Mouse (Mus musculus): ENCODE results near the gene Cel.

DNA sequence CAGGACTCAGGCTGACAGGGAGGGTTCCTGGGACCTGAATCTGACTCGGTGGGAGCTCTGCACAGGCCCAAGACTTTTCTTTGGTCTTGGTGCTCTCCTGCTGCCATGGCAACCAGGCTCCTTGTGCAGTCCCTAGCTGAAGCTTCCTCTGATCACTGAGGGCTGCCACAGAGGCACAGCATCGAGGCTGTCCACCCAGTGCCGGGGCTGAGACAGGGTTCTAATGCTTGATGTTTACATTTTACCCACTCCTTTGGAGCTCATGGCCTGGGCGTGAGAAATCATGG, 25.6 kb downstream of the Cel start:
- TF ChIP-seq CTCF (conservative IDR thresholded peaks at IDR 0.05; ENCODE audit: low read length) (no peak), POU5F1 (IDR thresholded peaks at IDR 0.05; ENCODE audit: borderline replicate concordance, low read length) (no peak), NANOG (IDR thresholded peaks at IDR 0.05; ENCODE audit: borderline replicate concordance, low read length) (no peak)

All from E14TG2a.4 (cell line).